28 mouse cellular contexts compared by ENCODE assay signal in genomic region chr10:93731248-93731691, GRCm38 (mm10).
DNase-seq lines count a peak whose midpoint lies in the region; ATAC-seq and TF ChIP-seq lines count a peak whose summit lies in the region.
"Had no signal": no experiment of that assay in that cellular context is flagged by ENCODE, and none has a peak within 500 bp of the region (broad histone marks: within the 10 kb centered on the region; RNA-seq: fewer than 3 reads in every experiment).

No protein-coding gene starts in this region.

- whole genome bisulfite sequencing in liver, embryonic 14.5 days (ENCODE audit: insufficient replicate concordance): 17% methylated on average over 9 of the region's 9 CpGs
- WGBS in heart, embryonic 11.5 days (ENCODE audit: insufficient replicate concordance): 58% methylated on average over 9 of the region's 9 CpGs

- no peak overlapping the region; the same call in 1 of the 2 replicates for H3K9ac ChIP-seq in liver, embryonic 14.5 days (replicated peaks)
- H3K9ac ChIP-seq in heart, embryonic 11.5 days (ENCODE audit: low read depth, low read length): no peak overlapping the region
- H3K9ac ChIP-seq: embryonic facial prominence, embryonic 15.5 days; forebrain, embryonic 13.5 days; heart, embryonic 12.5 days; hindbrain, embryonic 15.5 days; kidney, embryonic 15.5 days; limb, embryonic 15.5 days; lung, embryonic 15.5 days; midbrain, embryonic 13.5 days; neural tube, embryonic 13.5 days had no signal

- peak overlapping the region; percentile 24 for H3K4me2 ChIP-seq in liver, embryonic 14.5 days (ENCODE audit: low read depth)
- H3K4me2 ChIP-seq in heart, embryonic 11.5 days: no peak overlapping the region
- H3K4me2 ChIP-seq: embryonic facial prominence, embryonic 15.5 days; forebrain, embryonic 13.5 days; heart, embryonic 12.5 days; hindbrain, embryonic 15.5 days; kidney, embryonic 15.5 days; limb, embryonic 15.5 days; lung, embryonic 15.5 days; midbrain, embryonic 13.5 days; neural tube, embryonic 13.5 days had no signal

- TF ChIP-seq EP300 in liver, embryonic 14.5 days (IDR thresholded peaks at IDR 0.05; ENCODE audit: low read depth): peak; percentile 62

- peak overlapping the region; percentile 62 for H3K27ac ChIP-seq in liver, embryonic 14.5 days
- no peak overlapping the region for H3K27ac ChIP-seq in heart, embryonic 11.5 days (ENCODE audit: low read depth, low read length)
- H3K27ac ChIP-seq: embryonic facial prominence, embryonic 15.5 days; forebrain, embryonic 13.5 days; hindbrain, embryonic 15.5 days; kidney, embryonic 15.5 days; limb, embryonic 10.5 days; limb, embryonic 15.5 days; lung, embryonic 15.5 days; midbrain, embryonic 13.5 days; neural tube, embryonic 13.5 days had no signal

- no peaks in the 10 kb centered on the region for H3K9me3 ChIP-seq in liver, embryonic 14.5 days (ENCODE audit: control insufficient read depth, low read length)
- no peaks in the 10 kb centered on the region for H3K9me3 ChIP-seq in heart, embryonic 11.5 days (replicated peaks; ENCODE audit: control insufficient read depth, low read length)
- H3K9me3 ChIP-seq: embryonic facial prominence, embryonic 15.5 days; forebrain, embryonic 13.5 days; heart, embryonic 12.5 days; hindbrain, embryonic 15.5 days; kidney, embryonic 15.5 days; limb, embryonic 10.5 days; limb, embryonic 15.5 days; lung, embryonic 15.5 days; midbrain, embryonic 13.5 days; neural tube, embryonic 13.5 days had no signal

- no peak overlapping the region for H3K4me3 ChIP-seq in liver, embryonic 14.5 days (ENCODE audit: insufficient read depth in 1 of 2, low read depth in 2 of 2, low read length in 2 of 2)
- no peak overlapping the region for H3K4me3 ChIP-seq in heart, embryonic 11.5 days (ENCODE audit: low read depth, low read length)
- H3K4me3 ChIP-seq: embryonic facial prominence, embryonic 15.5 days; forebrain, embryonic 13.5 days; heart, embryonic 12.5 days; hindbrain, embryonic 15.5 days; kidney, embryonic 15.5 days; limb, embryonic 10.5 days; limb, embryonic 15.5 days; lung, embryonic 15.5 days; midbrain, embryonic 13.5 days; neural tube, embryonic 13.5 days had no signal

- H3K4me1 ChIP-seq in liver, embryonic 14.5 days (replicated peaks; ENCODE audit: control insufficient read depth in 2 of 2, insufficient read depth in 2 of 2, low read length in 1 of 2): peaks cover 12 to 28% of the 10 kb centered on the region in 2 experiments
- H3K4me1 ChIP-seq in heart, embryonic 11.5 days (ENCODE audit: control insufficient read depth, insufficient read depth, low read length): no peaks in the 10 kb centered on the region
- H3K4me1 ChIP-seq: embryonic facial prominence, embryonic 15.5 days; limb, embryonic 10.5 days; lung, embryonic 15.5 days had no signal

- ATAC-seq in erythroid progenitor cell, adult 5-6 weeks (replicated peaks; ENCODE audit: low FRiP score, poor library complexity, severe bottlenecking): peak; percentile 52
- peak; percentile 90 for ATAC-seq in liver, embryonic 14.5 days (ENCODE audit: insufficient read depth)
- peak; percentile 90 for ATAC-seq in megakaryocyte-erythroid progenitor cell, adult 5-6 weeks (replicated peaks; ENCODE audit: low FRiP score, low TSS enrichment, poor library complexity, severe bottlenecking)
- no peak for ATAC-seq in heart, embryonic 11.5 days (replicated peaks; ENCODE audit: insufficient number of reproducible peaks, low FRiP score, low TSS enrichment)
- ATAC-seq: activated CD4-positive, CD25-positive, alpha-beta regulatory T cell, adult 4 months; forebrain, embryonic 13.5 days; midbrain, embryonic 13.5 days; Patski had no signal

- DNase-seq in ZHBTc4 (ENCODE audit: low read depth, low spot score): peak; percentile 23
- DNase-seq in liver, embryonic 14.5 days (ENCODE audit: low read depth in 3 of 3, low spot score in 3 of 3): peak in 2 of 3 experiments; percentile 6 to 70
- no peak for DNase-seq in layer of hippocampus, postnatal 14 days (ENCODE audit: low spot score in 2 of 2)
- no peak for DNase-seq in T-cell, adult 2 months (ENCODE audit: low spot score)
- DNase-seq: adrenal gland, adult 2 months; B cell, adult 2 months; gastrocnemius, postnatal 10 days; kidney, adult 18-20 months; kidney, postnatal 25 days; layer of hippocampus, postnatal 36 days; lung, postnatal 36 days; thymus, postnatal 4 days had no signal

- no peaks in the 10 kb centered on the region for H3K36me3 ChIP-seq in liver, embryonic 14.5 days (replicated peaks; ENCODE audit: control insufficient read depth, insufficient read depth, low read depth)
- no peaks in the 10 kb centered on the region for H3K36me3 ChIP-seq in heart, embryonic 11.5 days (ENCODE audit: control insufficient read depth, insufficient read depth, low read length)
- H3K36me3 ChIP-seq: embryonic facial prominence, embryonic 15.5 days; hindbrain, embryonic 15.5 days; kidney, embryonic 15.5 days; limb, embryonic 10.5 days; limb, embryonic 15.5 days; lung, embryonic 15.5 days had no signal

- TF ChIP-seq CTCF in liver, embryonic 14.5 days (IDR thresholded peaks at IDR 0.05; ENCODE audit: low read depth): no peak

- H3K27me3 ChIP-seq in liver, embryonic 14.5 days (ENCODE audit: control insufficient read depth, insufficient read depth, low read length): no peaks in the 10 kb centered on the region
- no peaks in the 10 kb centered on the region for H3K27me3 ChIP-seq in heart, embryonic 11.5 days (ENCODE audit: control insufficient read depth, insufficient read depth, low read length)
- H3K27me3 ChIP-seq: embryonic facial prominence, embryonic 15.5 days; forebrain, embryonic 13.5 days; hindbrain, embryonic 15.5 days; kidney, embryonic 15.5 days; limb, embryonic 15.5 days; lung, embryonic 15.5 days; megakaryocyte, embryonic 14.5 days; midbrain, embryonic 13.5 days; neural tube, embryonic 13.5 days; Patski had no signal

Comparison
In these comparisons a context has a peak if more than half of its experiments do, and no peak if none do; other contexts are left out.
1. DNase-seq: peak in ZHBTc4 (single experiment) and liver, embryonic 14.5 days (2 of 3); none in layer of hippocampus, postnatal 14 days (0 of 2) and T-cell, adult 2 months (single experiment).